Mouse (Mus musculus) embryo, embryonic 9.5 days (tissue): ENCODE data around the gene Otx1.

ENCODE experiments used
- DNase-seq: peaks from one replicate; pipeline ENCODE4 v3.0.0-alpha.2; 2017; ENCODE audit errors: extremely low spot score

Otx1 gene

GRCm38 (mm10) chr11:21999396-22000315 lies 3.0 kb downstream of the Otx1 start:
- DNase-seq: peak; percentile 52

- peak; percentile 54 for DNase-seq
Measured at GRCm38 (mm10) chr11:21998141-21999047, 4.3 kb downstream of the Otx1 start.

- peak; percentile 46 for DNase-seq
Measured at GRCm38 (mm10) chr11:21997561-21998140, 5.0 kb downstream of the Otx1 start.

- DNase-seq: peak; percentile 73
Measured at GRCm38 (mm10) chr11:21996661-21997560, 5.8 kb downstream of the Otx1 start.

GRCm38 (mm10) chr11:21996325-21996647 lies 6.4 kb downstream of the Otx1 start:
- DNase-seq: no peak

- peak; percentile 55 for DNase-seq
Measured at GRCm38 (mm10) chr11:21995534-21996324, 7.0 kb downstream of the Otx1 start.

GRCm38 (mm10) chr11:21994377-21995370 lies 8.0 kb downstream of the Otx1 start:
- DNase-seq: peak; percentile 38

GRCm38 (mm10) chr11:21993597-21994376 lies 8.9 kb downstream of the Otx1 start:
- peak; percentile 73 for DNase-seq

- DNase-seq: peak; percentile 70
Measured at GRCm38 (mm10) chr11:21992761-21993596, 9.7 kb downstream of the Otx1 start.

GRCm38 (mm10) chr11:21988398-21988946 lies 14.2 kb downstream of the Otx1 start:
- no peak for DNase-seq

- DNase-seq: no peak
Measured at GRCm38 (mm10) chr11:21985118-21985517, 17.6 kb downstream of the Otx1 start.

- DNase-seq: no peak
Measured at GRCm38 (mm10) chr11:21974005-21974531, 28.6 kb downstream of the Otx1 start.

GRCm38 (mm10) chr11:21973597-21973996 lies 29.1 kb downstream of the Otx1 start:
- DNase-seq: no peak

GRCm38 (mm10) chr11:21968922-21969321 lies 33.8 kb downstream of the Otx1 start:
- no peak for DNase-seq

- DNase-seq: no peak
Measured at GRCm38 (mm10) chr11:21955167-21955566, 47.5 kb downstream of the Otx1 start.

GRCm38 (mm10) chr11:21951657-21952237 lies 51.0 kb downstream of the Otx1 start:
- no peak for DNase-seq
